Mouse (Mus musculus) embryonic facial prominence, embryonic 12.5 days (tissue): ENCODE results near the gene Baat. TPM values are rescaled to one million over a fixed set of nuclear protein-coding genes. Genes with fewer than 3 reads are reported as not detected.
A peak's percentile ranks its signal among the peaks of the same experiment; 100 is the strongest.

Experiments used
- ATAC-seq: fragments of 200-750 bp; cut with Nextera tagmentation; 2 replicates; pipeline ENCODE4 v1.8.0; 2017; ENCODE audit not compliant: insufficient number of reproducible peaks, insufficient read depth, low FRiP score, low TSS enrichment
- H3K27ac ChIP-seq: fragments of 300-500 bp; sonication (generic); 2 replicates; pipeline ENCODE4 v1.5.1; 2016; ENCODE audit warnings: mild to moderate bottlenecking
- H3K27me3 ChIP-seq: fragments of 300-500 bp; sonication (generic); 2 replicates; pipeline ENCODE4 v1.6.1; 2016; ENCODE audit warnings: mild to moderate bottlenecking, moderate library complexity
- H3K36me3 ChIP-seq: fragments of 300-500 bp; sonication (generic); 2 replicates; pipeline ENCODE4 v1.6.1; 2016; ENCODE audit warnings: mild to moderate bottlenecking
- H3K4me1 ChIP-seq: fragments of 300-500 bp; sonication (generic); 2 replicates; pipeline ENCODE4 v1.6.1; 2016
- H3K4me2 ChIP-seq: fragments of 300-500 bp; sonication (generic); replicated peaks from 2 replicates; pipeline ENCODE4 v1.6.1; 2016; ENCODE audit warnings: mild to moderate bottlenecking, moderate library complexity
- H3K4me3 ChIP-seq: fragments of 300-500 bp; sonication (generic); 2 replicates; pipeline ENCODE4 v1.5.1; 2016; ENCODE audit warnings: mild to moderate bottlenecking
- H3K9ac ChIP-seq: fragments of 300-500 bp; sonication (generic); 2 replicates; pipeline ENCODE4 v1.6.1; 2016; ENCODE audit warnings: mild to moderate bottlenecking, moderate library complexity
- H3K9me3 ChIP-seq: fragments of 300-500 bp; sonication (generic); 2 replicates; pipeline ENCODE4 v1.6.1; 2016; ENCODE audit warnings: mild to moderate bottlenecking, moderate library complexity
- WGBS: fragments of 180-500 bp; shearing (Covaris S2); methylation state at CpG from one replicate; pipeline ENCODE4 v1.1.7; 2016; 5-methylcytosine and 5-hydroxymethylcytosine counted together
- polyA plus RNA-seq: library from polyadenylated mRNA; unstranded; fragments of >200 nt; fragmentation: Nextera tagmentation; extraction: Ambion mirVana; gene quantifications from 2 replicates; pipeline ENCODE4 v1.2.1, GENCODE M21; 2016

Baat gene
- 0.08 and 0.24 TPM in 2 replicates for polyA plus RNA-seq

DNA sequence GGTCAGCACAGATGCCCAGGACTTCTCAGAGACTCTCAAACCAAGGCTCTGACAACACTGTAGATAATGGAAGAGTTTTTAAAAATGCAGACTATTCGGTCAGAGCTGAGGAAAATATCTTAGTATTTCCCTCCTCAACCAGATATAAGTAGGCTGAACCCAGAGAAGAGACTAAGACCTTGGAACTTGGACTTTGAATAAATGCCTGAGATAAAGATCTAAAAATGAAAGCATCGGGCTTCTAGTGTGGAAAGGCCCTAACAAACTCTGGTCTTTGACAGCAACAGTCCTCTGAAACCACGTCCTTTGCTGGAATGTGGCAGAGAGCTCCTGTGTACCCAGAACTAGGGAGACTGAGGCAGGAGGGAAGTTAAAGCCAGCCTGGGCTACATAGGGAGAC, at the start of gene Baat:
TSS of gene Baat (minus strand) at position 172 of the 400 bp plus-strand sequence.
- ATAC-seq = no peak
- Histone ChIP-seq H3K36me3 (no peaks in the 10 kb centered on the region), H3K27me3 (no peaks in the 10 kb centered on the region), H3K9me3 (no peaks in the 10 kb centered on the region), H3K9ac (no peak within 1 kb of the TSS), H3K4me3 (no peak within 1 kb of the TSS), H3K4me1 (no peaks in the 10 kb centered on the region), H3K27ac (no peak within 1 kb of the TSS), H3K4me2 (no peak within 1 kb of the TSS)
- 70% methylated on average over 3 of the region's 3 CpGs for WGBS

DNA sequence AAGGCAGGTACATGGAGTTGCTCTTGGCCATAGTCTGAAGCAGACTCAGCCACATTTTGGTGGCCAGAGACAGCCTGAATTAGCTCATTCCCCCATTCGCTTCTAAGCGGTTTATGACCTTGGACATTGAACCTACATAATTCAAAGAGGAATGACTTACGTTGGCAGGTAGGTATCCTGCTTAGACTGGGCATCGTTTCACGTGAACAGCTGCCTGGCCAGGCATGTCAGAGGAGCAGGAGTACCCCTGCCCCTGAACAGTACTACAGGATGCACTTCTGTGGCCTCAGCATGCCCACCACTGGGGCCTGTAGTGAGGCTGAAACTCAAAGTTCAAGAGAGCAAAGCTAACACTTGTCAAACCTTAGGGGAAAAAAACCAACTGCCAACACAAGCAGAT, 47.0 kb upstream of the Baat start:
- Histone ChIP-seq H3K9ac (no peak overlapping the region), H3K36me3 (no peaks in the 10 kb centered on the region), H3K9me3 (no peaks in the 10 kb centered on the region), H3K4me1 (no peaks in the 10 kb centered on the region), H3K27ac (no peak overlapping the region), H3K4me2 (no peak overlapping the region), H3K4me3 (no peak overlapping the region), H3K27me3 (no peaks in the 10 kb centered on the region)
- no peak for ATAC-seq
- 83% methylated on average over 5 of the region's 5 CpGs for WGBS

DNA sequence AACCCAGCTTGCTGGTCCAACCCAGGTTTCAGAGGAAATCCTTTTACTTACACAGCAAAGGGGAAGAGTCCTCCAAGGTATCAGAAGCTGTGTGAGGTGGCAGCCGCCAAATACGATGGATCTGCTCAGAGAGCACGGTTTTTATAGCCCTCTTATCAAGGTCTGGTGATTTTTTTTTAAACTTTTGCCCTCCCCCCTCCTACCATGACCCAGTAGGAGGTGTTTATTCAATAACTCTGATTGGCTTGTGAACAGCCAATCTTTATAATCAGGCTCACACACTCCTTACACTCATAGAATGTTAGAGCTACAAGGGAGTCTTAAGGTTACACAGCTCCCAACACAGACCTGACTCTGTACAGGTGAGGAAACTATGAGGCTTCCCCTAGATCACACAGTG, 43.0 kb upstream of the Baat start, which contains the start of gene Aldob:
TSS of gene Aldob (minus strand) at position 164 of the 400 bp plus-strand sequence.
- ATAC-seq = no peak

DNA sequence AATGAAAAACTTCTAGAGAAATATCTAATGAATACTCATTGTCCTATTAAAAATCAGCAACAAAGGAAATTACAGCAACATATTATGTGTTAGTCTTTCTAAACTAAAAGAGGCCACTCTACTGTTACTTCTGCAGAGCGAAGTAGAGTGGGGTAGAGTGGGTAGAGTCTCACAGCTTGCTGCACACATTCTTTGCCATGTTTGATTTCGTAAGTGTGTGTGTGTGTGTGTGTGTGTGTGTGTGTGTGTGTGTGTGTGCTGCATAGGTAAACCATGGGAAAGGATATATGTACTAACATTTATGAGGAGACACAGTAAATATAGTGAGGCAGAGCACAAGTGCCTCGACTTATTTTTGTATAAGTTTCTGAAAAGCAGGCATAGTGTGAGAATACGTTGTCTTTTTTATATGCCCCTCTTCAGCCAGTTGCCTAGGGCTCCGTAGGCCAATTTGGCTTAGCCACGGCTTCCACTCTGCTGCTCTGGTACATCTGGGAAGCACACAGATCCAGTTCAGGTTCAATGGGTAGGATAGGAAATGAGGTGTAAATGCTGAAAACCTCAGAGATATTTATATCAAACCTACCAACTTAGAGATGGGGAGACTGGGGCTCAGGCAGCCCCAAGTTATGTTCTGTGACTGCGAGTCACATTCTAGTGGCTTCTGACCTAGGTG, 41.3 kb upstream of the Baat start:
- Histone ChIP-seq H3K9ac (no peak overlapping the region), H3K27ac (no peak overlapping the region), H3K4me2 (no peak overlapping the region), H3K9me3 (no peaks in the 10 kb centered on the region), H3K27me3 (no peaks in the 10 kb centered on the region), H3K36me3 (no peaks in the 10 kb centered on the region), H3K4me1 (no peaks in the 10 kb centered on the region), H3K4me3 (no peak overlapping the region)
- 87% methylated on average over 7 of the region's 7 CpGs for WGBS
- ATAC-seq = no peak

More for the DNA sequence above, 43.0 kb upstream of the Baat start, which contains the start of gene Aldob:
- H3K9ac ChIP-seq = no peak within 1 kb of the TSS
- H3K4me2 ChIP-seq = no peak within 1 kb of the TSS
- no peaks in the 10 kb centered on the region for H3K9me3 ChIP-seq
- H3K36me3 ChIP-seq = no peaks in the 10 kb centered on the region
- H3K4me1 ChIP-seq = no peaks in the 10 kb centered on the region
- H3K4me3 ChIP-seq = no peak within 1 kb of the TSS
- H3K27me3 ChIP-seq = no peaks in the 10 kb centered on the region
- no peak within 1 kb of the TSS for H3K27ac ChIP-seq
- WGBS = 67% methylated on average over 3 of the region's 3 CpGs

DNA sequence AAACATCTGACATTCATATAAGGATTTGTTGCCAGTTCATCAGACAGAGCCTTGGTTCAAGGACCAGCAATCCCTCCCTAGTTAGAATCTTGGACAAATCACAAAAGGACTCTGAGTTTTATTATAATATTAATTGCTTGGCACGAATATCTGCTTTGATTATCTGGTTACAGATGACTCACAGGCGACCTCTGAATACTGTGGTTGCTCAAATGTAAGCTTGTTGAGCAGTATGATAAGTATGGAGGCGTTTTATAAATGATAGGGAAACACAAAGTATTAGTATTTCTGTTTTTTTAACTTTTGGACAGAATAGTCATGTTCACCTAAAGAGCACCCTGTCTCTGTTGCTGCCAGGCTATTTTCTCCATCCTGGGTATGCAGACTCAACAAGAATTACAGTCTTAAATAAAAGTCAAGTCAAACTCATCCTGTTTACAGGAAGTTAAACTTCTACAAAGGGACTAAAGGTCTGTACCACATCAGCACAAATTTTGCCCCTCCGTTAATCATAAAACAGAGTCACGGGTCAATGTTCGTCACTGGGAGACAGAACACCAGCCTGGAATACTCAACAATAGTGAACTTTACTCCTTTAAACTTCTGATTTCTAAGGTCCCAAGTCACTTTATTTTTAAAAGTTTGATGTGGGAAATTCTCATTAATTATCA, 40.7 kb upstream of the Baat start:
- WGBS = 73% methylated on average over 6 of the region's 6 CpGs
- no peak for ATAC-seq

DNA sequence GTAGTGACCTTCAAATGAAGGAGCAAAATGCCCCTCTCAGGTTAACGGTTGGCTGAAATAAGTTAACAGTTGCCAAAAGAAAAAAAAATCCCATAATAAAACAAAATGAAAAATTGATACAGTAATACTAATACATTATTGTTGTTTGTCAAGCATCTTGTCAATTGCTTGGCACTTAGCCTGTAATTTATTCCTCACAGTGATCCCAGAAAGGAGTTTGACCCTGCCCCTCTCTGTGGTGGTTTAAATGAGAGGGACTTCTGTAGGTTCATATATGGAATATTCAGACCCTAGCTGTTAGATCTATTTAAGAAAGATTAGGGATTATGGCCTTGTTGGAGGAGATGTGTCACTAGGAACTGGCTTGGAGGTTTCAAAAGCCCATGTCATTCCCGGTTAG, 39.7 kb upstream of the Baat start:
- no peaks in the 10 kb centered on the region for H3K27me3 ChIP-seq
- H3K9me3 ChIP-seq = no peaks in the 10 kb centered on the region
- WGBS = 81% methylated on average over 2 of the region's 2 CpGs
- no peaks in the 10 kb centered on the region for H3K4me1 ChIP-seq
- H3K4me2 ChIP-seq = no peak overlapping the region
- H3K36me3 ChIP-seq = no peaks in the 10 kb centered on the region
- H3K4me3 ChIP-seq = no peak overlapping the region
- no peak overlapping the region for H3K9ac ChIP-seq
- ATAC-seq = no peak
- no peak overlapping the region for H3K27ac ChIP-seq

More for the DNA sequence above, 40.7 kb upstream of the Baat start:
- no peaks in the 10 kb centered on the region for H3K4me1 ChIP-seq
- H3K4me3 ChIP-seq = no peak overlapping the region
- H3K9ac ChIP-seq = no peak overlapping the region
- no peaks in the 10 kb centered on the region for H3K36me3 ChIP-seq
- no peaks in the 10 kb centered on the region for H3K27me3 ChIP-seq
- H3K9me3 ChIP-seq = no peaks in the 10 kb centered on the region
- no peak overlapping the region for H3K27ac ChIP-seq
- no peak overlapping the region for H3K4me2 ChIP-seq

DNA sequence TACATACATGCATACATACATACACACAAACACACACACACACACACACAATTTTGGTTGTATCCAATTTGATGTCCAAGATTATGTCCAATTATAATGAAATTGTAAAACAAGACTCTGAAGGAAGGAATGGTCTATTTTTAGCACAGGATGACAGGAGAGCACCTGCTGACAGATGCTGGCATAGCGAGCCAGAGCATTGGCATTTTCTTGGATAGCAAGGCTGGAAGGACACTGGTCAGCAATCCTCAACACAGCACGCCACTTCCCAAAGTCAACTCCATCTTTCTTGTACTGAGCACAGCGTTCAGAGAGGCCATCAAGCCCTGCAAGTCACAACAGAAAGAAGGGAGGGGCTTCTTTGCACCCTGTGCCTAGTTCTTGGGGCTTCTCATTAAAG, 34.6 kb upstream of the Baat start:
- 73% methylated on average over 3 of the region's 3 CpGs for WGBS
- H3K36me3 ChIP-seq = no peaks in the 10 kb centered on the region
- H3K9ac ChIP-seq = no peak overlapping the region
- H3K27ac ChIP-seq = no peak overlapping the region
- H3K27me3 ChIP-seq = no peaks in the 10 kb centered on the region
- no peaks in the 10 kb centered on the region for H3K4me1 ChIP-seq
- no peak for ATAC-seq
- H3K4me2 ChIP-seq = no peak overlapping the region
- no peak overlapping the region for H3K4me3 ChIP-seq
- H3K9me3 ChIP-seq = no peaks in the 10 kb centered on the region

DNA sequence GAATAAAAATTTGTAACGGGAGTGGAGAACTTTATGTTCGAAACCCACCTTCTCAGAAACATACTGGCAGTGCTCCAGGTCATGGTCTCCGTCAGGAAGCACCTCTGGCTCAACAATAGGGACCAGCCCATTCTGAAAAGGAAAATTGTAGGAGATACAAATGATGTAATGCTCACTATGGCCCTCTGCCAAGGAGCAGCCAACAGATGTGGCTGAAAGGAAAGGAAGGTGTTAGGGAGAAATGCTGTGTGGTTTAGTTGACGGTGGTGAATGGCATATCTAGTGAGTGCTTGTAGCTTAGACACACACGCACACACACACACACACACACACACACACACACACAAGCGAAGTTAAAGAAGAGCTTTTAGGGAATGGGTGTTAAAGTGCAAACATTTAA, 33.3 kb upstream of the Baat start:
- Histone ChIP-seq H3K36me3 (no peaks in the 10 kb centered on the region), H3K27ac (no peak overlapping the region), H3K4me3 (no peak overlapping the region), H3K9me3 (no peaks in the 10 kb centered on the region), H3K4me1 (no peaks in the 10 kb centered on the region), H3K4me2 (no peak overlapping the region), H3K27me3 (no peaks in the 10 kb centered on the region), H3K9ac (no peak overlapping the region)
- no peak for ATAC-seq
- WGBS = 73% methylated on average over 6 of the region's 6 CpGs

DNA sequence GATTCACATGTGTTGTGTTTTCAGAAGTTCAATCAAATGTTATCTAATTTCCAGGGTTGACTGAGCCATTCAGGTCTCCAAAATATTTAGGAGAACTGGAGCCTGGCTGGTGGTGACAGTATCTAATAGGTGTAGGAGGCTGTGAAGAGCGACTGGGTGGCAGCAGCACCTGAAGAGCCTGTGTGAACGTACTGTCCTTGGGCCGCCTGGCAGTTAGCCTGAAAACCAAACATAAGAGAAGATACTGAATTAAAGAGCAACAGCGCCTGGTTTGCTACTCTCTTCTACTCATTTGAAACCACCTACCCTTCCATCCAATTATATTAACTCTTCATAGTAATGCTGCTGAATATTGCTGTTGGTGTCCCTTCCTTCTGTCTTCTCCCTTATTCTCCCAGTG, 30.3 kb upstream of the Baat start:
- H3K9me3 ChIP-seq = no peaks in the 10 kb centered on the region
- ATAC-seq = no peak
- WGBS = 88% methylated on average over 4 of the region's 4 CpGs
- H3K27me3 ChIP-seq = no peaks in the 10 kb centered on the region
- no peak overlapping the region for H3K4me2 ChIP-seq
- H3K4me3 ChIP-seq = no peak overlapping the region
- no peak overlapping the region for H3K9ac ChIP-seq
- H3K27ac ChIP-seq = no peak overlapping the region
- no peaks in the 10 kb centered on the region for H3K4me1 ChIP-seq
- peaks cover 4% of the 10 kb centered on the region; the same call in 1 of the 2 replicates for H3K36me3 ChIP-seq

DNA sequence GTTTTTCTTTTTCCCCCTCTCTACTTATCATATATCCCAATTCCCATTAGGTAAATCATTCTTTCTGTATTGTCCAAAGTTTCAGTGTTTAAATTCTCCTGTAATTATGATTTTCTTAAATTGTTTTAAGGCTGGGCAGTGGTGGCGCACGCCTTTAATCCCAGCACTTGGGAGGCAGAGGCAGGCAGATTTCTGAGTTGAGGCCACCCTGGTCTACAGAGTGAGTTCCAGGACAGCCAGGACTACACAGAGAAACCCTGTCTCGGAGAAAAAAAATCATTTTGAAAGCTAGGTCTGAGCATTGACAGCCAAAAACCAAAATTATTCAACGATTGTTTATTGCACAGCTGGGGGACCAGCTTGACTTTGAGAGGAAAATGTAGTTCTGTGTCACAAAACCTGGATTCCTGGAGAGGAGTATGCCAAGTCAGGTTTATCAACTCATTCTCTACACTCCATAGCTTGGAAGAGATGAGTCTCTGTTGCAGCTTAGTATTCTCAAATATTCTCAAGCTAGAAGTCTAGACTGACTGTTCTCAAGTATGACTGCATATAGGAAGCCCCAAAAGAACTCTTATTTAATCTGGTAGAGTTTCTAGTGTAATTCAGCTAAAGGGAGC, 29.4 kb upstream of the Baat start:
- ATAC-seq = no peak
- peaks cover 9% of the 10 kb centered on the region for H3K36me3 ChIP-seq
- no peaks in the 10 kb centered on the region for H3K4me1 ChIP-seq
- no peak overlapping the region for H3K9ac ChIP-seq
- H3K4me2 ChIP-seq = no peak overlapping the region
- H3K27me3 ChIP-seq = no peaks in the 10 kb centered on the region
- WGBS = 92% methylated on average over 4 of the region's 4 CpGs
- H3K9me3 ChIP-seq = no peaks in the 10 kb centered on the region
- no peak overlapping the region for H3K4me3 ChIP-seq
- H3K27ac ChIP-seq = no peak overlapping the region

DNA sequence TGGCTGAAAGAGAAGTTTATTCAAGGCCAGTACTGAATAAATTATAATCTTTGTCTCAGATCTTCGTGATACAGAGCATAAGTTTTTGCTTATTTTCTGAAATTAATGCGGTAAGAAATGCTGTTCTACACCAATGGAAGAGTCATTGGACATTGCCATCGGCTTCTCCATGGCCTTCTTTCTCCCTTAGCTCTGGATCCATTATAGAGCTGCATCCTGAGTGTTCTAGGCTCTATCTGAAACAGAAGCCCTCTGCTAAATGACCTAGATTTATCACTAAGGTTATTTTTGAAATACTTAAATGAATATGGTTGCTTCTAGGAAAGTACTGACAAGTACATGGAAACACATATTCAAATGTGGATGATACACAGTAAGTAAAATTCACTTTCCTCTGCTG, 28.7 kb upstream of the Baat start:
- Histone ChIP-seq H3K9me3 (peaks cover 3% of the 10 kb centered on the region; the same call in 1 of the 2 replicates), H3K36me3 (peaks cover 16% of the 10 kb centered on the region), H3K27ac (no peak overlapping the region), H3K9ac (no peak overlapping the region), H3K4me3 (no peak overlapping the region), H3K4me2 (no peak overlapping the region), H3K4me1 (no peaks in the 10 kb centered on the region), H3K27me3 (no peaks in the 10 kb centered on the region)
- WGBS = 82% methylated on average over 3 of the region's 3 CpGs
- no peak for ATAC-seq

DNA sequence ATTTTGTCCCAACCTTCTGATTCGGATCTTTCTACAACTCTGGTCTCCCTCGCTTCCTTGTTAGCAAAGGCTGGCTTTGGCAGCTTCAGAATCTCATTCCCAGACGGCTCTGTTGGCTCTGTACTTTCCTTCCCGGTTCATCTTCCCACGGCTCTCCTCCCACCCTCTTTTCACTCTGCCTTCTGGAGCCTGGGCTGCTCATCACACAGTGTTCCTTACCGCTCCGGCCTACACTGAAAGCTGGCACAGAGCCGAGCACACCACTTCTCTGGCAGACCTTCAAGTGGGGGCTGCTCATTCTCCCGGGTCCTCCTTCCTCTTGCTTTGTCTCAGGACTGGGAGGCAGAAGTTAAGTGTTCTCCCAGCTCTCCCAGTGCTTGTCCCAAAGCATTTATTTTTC, 16.2 kb upstream of the Baat start:
- 85% methylated on average over 9 of the region's 9 CpGs for WGBS
- Histone ChIP-seq H3K9ac (no peak overlapping the region), H3K4me2 (0 out of 2 replicates have a peak overlapping the region, but pooled peaks have one; percentile 52), H3K27ac (no peak overlapping the region), H3K4me1 (peaks cover 14% of the 10 kb centered on the region; the same call in 1 of the 2 replicates), H3K36me3 (peaks cover 24% of the 10 kb centered on the region; the same call in 1 of the 2 replicates), H3K9me3 (no peaks in the 10 kb centered on the region), H3K4me3 (no peak overlapping the region), H3K27me3 (no peaks in the 10 kb centered on the region)
- ATAC-seq = no peak
